Mouse (Mus musculus) gastrocnemius, postnatal 4 days (tissue): ENCODE data around the gene Fbxo47. TPM values are rescaled to one million over a fixed set of nuclear protein-coding genes. Genes with fewer than 3 reads are reported as not detected.

Experiments
- DNase-seq, 2 experiments: peaks; one replicate each; pipeline ENCODE4 v3.0.0; 2021 to 2022; ENCODE audit warnings: low spot score in 2 of 2, mixed read lengths in 2 of 2
- long read RNA-seq, 2 experiments: library from polyadenylated mRNA; stranded (forward); transcript quantifications; one replicate each; pipeline ENCODE4 v2.0.0; 2021
- total RNA-seq, 2 experiments: library from RNA; stranded (reverse); gene quantifications; 2 replicates each; pipeline ENCODE4 v1.2.3; 2021

The Fbxo47 gene
- total RNA-seq: under 1 TPM; 0.27 to 0.44 TPM
- long read RNA-seq, experiment 1: 0 reads
- long read RNA-seq, experiment 2: 0 reads

GRCm38 (mm10) chr11:97883918-97884600 lies at the start of gene Fbxo47:
Gene Fbxo47 (minus strand): TSS chr11:97884154.
- peak; percentile 92 to 95 for DNase-seq

- DNase-seq: no peak
Measured at GRCm38 (mm10) chr11:97933553-97933952, 49.6 kb upstream of the Fbxo47 start.

- DNase-seq: no peak
Measured at GRCm38 (mm10) chr11:97928905-97929304, 45.0 kb upstream of the Fbxo47 start.

GRCm38 (mm10) chr11:97924217-97924616 lies 40.3 kb upstream of the Fbxo47 start:
- DNase-seq: no peak

GRCm38 (mm10) chr11:97923639-97924038 lies 39.7 kb upstream of the Fbxo47 start:
- no peak for DNase-seq

GRCm38 (mm10) chr11:97915974-97916503 lies 32.1 kb upstream of the Fbxo47 start:
- no peak for DNase-seq

- no peak for DNase-seq
Measured at GRCm38 (mm10) chr11:97915471-97915870, 31.5 kb upstream of the Fbxo47 start.

- no peak for DNase-seq
Measured at GRCm38 (mm10) chr11:97913111-97913510, 29.2 kb upstream of the Fbxo47 start.

- no peak for DNase-seq
Measured at GRCm38 (mm10) chr11:97908634-97909348, 24.8 kb upstream of the Fbxo47 start.

- DNase-seq: no peak
Measured at GRCm38 (mm10) chr11:97907935-97908334, 24.0 kb upstream of the Fbxo47 start.

- no peak for DNase-seq
Measured at GRCm38 (mm10) chr11:97906905-97907304, 23.0 kb upstream of the Fbxo47 start.

- DNase-seq: no peak
Measured at GRCm38 (mm10) chr11:97905941-97906340, 22.0 kb upstream of the Fbxo47 start.

GRCm38 (mm10) chr11:97905540-97905939 lies 21.6 kb upstream of the Fbxo47 start:
- DNase-seq: no peak

- DNase-seq: no peak
Measured at GRCm38 (mm10) chr11:97904801-97905200, 20.8 kb upstream of the Fbxo47 start.

GRCm38 (mm10) chr11:97901806-97902205 lies 17.9 kb upstream of the Fbxo47 start:
- DNase-seq: no peak

- peak; percentile 70 to 85 for DNase-seq
Measured at GRCm38 (mm10) chr11:97899822-97900221, 15.9 kb upstream of the Fbxo47 start.

- DNase-seq: no peak
Measured at GRCm38 (mm10) chr11:97897568-97898185, 13.7 kb upstream of the Fbxo47 start.

GRCm38 (mm10) chr11:97896655-97897054 lies 12.7 kb upstream of the Fbxo47 start:
- DNase-seq: no peak

- no peak for DNase-seq
Measured at GRCm38 (mm10) chr11:97891821-97892220, 7.9 kb upstream of the Fbxo47 start.

GRCm38 (mm10) chr11:97885296-97885915 lies 1.5 kb upstream of the Fbxo47 start:
- no peak for DNase-seq

- DNase-seq: no peak
Measured at GRCm38 (mm10) chr11:97884601-97885185, 739 bp upstream of the Fbxo47 start.
